Mouse (Mus musculus) mature B cell (primary cell): ENCODE measurements around the gene Gm17087.

Experiments
- in situ Hi-C: fragments of 300-500 bp; cut with MboI; formaldehyde crosslinking; loops from 2 replicates; pipeline ENCODE4 v1.14.3; 2019

The Gm17087 gene

GRCm38 (mm10) chr17:8546366-8546765 lies 20.4 kb downstream of the Gm17087 start:
- in situ Hi-C loops = no loop called here

GRCm38 (mm10) chr17:8541974-8542538 lies 24.7 kb downstream of the Gm17087 start:
- in situ Hi-C loops = no loop called here

GRCm38 (mm10) chr17:8538102-8538501 lies 28.6 kb downstream of the Gm17087 start:
- in situ Hi-C loops = no loop called here

- in situ Hi-C loops = no loop called here
Measured at GRCm38 (mm10) chr17:8536522-8536921, 30.2 kb downstream of the Gm17087 start.

GRCm38 (mm10) chr17:8533828-8534227 lies 32.9 kb downstream of the Gm17087 start:
- in situ Hi-C loops = no loop called here

GRCm38 (mm10) chr17:8532609-8533008 lies 34.1 kb downstream of the Gm17087 start:
- in situ Hi-C loops = no loop called here

- in situ Hi-C loops = no loop called here
Measured at GRCm38 (mm10) chr17:8528641-8529040, 38.1 kb downstream of the Gm17087 start.

GRCm38 (mm10) chr17:8526815-8527261 lies 39.9 kb downstream of the Gm17087 start:
- in situ Hi-C loops = no loop called here

- in situ Hi-C loops = no loop called here
Measured at GRCm38 (mm10) chr17:8525971-8526740, 40.6 kb downstream of the Gm17087 start.

- in situ Hi-C loops = no loop called here
Measured at GRCm38 (mm10) chr17:8525225-8525721, 41.5 kb downstream of the Gm17087 start, which contains the start of gene Pde10a. TSS of gene Pde10a (plus strand) at chr17:8525372.

- in situ Hi-C loops = no loop called here
Measured at GRCm38 (mm10) chr17:8524387-8525165, 42.2 kb downstream of the Gm17087 start.

- in situ Hi-C loops = no loop called here
Measured at GRCm38 (mm10) chr17:8523986-8524385, 42.8 kb downstream of the Gm17087 start.

- in situ Hi-C loops = no loop called here
Measured at GRCm38 (mm10) chr17:8516006-8516405, 50.7 kb downstream of the Gm17087 start.
